Mouse (Mus musculus): Measurements from ENCODE around the gene Phldb2. TPM values are rescaled to one million over a fixed set of nuclear protein-coding genes. Genes with fewer than 3 reads are reported as not detected.

Gene Phldb2
- total and polyA plus RNA-seq, 3 experiments = not detected

DNA sequence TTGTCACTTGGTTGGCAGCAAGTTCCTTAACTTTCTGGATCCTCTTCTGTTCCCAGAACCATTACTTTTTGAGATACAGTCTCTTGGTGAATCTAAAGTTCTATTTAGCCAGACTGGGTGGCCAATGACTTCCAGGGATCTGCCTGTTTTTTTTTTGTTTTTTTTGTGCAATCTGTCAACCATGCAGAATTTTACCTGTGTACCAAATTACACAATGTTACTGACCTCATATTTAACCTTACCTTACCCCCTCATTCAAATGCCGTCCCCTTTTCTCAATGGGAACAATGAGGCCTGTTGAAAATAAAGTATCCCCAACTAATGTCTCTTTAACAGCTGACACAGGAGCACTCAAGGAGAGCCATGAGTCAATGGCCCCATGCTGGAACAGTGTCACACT is 22.9 kb upstream of the Phldb2 start:
- H3K79me2 ChIP-seq (ENCODE audit: control insufficient read depth, insufficient read depth, low read length, poor library complexity) = no peaks in the 10 kb centered on the region
- H3K27ac ChIP-seq (ENCODE audit: control insufficient read depth, low read depth, low read length) = no peak overlapping the region
- no peak for DNase-seq (ENCODE audit: low read depth, low spot score)
- no peaks in the 10 kb centered on the region for H3K27me3 ChIP-seq (ENCODE audit: control insufficient read depth in 1 of 2, insufficient read depth in 2 of 2, low read length in 2 of 2)
- H3K9ac ChIP-seq (ENCODE audit: control insufficient read depth, low read depth, low read length, poor library complexity, severe bottlenecking) = no peak overlapping the region
- H3K36me3 ChIP-seq (ENCODE audit: control insufficient read depth in 1 of 2, insufficient read depth in 2 of 2, low read length in 2 of 2) = no peaks in the 10 kb centered on the region
- no peaks in the 10 kb centered on the region for H3K4me1 ChIP-seq (ENCODE audit: control insufficient read depth in 1 of 2, insufficient read depth in 2 of 2, low read length in 2 of 2)
- H3K4me3 ChIP-seq (ENCODE audit: control insufficient read depth in 1 of 2, insufficient read depth in 1 of 2, low read depth in 2 of 2, low read length in 2 of 2) = no peak overlapping the region
- TF ChIP-seq GATA1 (IDR thresholded peaks at IDR 0.05; ENCODE audit: low read depth, low read length) (no peak), MAFK (IDR thresholded peaks at IDR 0.05; ENCODE audit: borderline replicate concordance, low read depth, low read length) (no peak), USF1 (IDR thresholded peaks at IDR 0.05; ENCODE audit: low read depth, low read length) (no peak), ZKSCAN1 (IDR thresholded peaks at IDR 0.05; ENCODE audit: low read depth, low read length) (no peak), CHD1 (IDR thresholded peaks at IDR 0.05; ENCODE audit: low read depth, low read length) (no peak), POLR2A (IDR thresholded peaks at IDR 0.05; ENCODE audit: control insufficient read depth in 1 of 2, insufficient read depth in 1 of 2, low read depth in 1 of 2, low read length in 2 of 2, poor library complexity in 1 of 2) (no peak), JUND (IDR thresholded peaks at IDR 0.05; ENCODE audit: low read depth, low read length) (no peak), TCF12 (IDR thresholded peaks at IDR 0.05; ENCODE audit: low read depth, low read length) (no peak), MEF2A (IDR thresholded peaks at IDR 0.05; ENCODE audit: extremely low read depth, insufficient replicate concordance, low read depth, low read length, poor library complexity, severe bottlenecking) (no peak), ZC3H11A (IDR thresholded peaks at IDR 0.05; ENCODE audit: low read depth, low read length) (no peak), SIN3A (IDR thresholded peaks at IDR 0.05; ENCODE audit: low read length) (no peak)
- no peaks in the 10 kb centered on the region for H3K9me3 ChIP-seq (replicated peaks; ENCODE audit: insufficient read depth, low read length)

DNA sequence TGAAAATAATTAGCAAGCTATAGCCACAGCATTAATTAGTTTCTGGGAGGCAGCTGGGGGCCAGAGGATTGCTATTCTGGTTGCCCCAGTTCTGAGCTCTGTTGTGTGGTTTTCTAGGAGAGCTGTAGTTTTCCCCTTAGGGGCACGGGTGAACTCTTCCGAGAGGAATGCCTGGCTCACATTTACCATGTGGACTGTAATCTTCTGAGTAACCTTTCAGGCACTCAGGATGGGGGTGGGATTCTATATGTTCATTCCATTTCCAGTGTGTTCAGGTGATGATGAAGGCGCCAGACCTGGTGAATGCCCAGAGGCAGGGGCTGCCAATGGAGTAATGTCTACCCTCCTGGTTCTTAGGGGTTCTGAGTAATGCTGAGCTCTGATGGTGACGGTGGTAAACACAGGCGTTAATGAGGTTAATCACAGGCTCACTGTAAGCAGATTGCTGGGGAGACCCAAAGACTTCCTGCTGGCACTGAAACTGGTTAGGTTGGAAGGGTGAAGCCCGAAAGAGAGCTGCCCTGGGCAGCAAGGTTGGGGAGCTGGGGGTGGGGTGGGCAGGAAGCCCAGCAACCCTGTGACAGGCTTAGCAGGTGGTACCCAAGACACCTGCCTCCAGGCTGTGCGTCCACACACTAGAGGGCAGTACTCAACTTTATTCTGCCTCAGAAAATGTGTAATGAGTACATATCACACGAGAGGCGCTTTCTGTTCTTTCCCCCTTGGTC is 20.7 kb upstream of the Phldb2 start:
- H3K36me3 ChIP-seq (ENCODE audit: control insufficient read depth in 1 of 2, insufficient read depth in 2 of 2, low read length in 2 of 2) = no peaks in the 10 kb centered on the region
- H3K4me1 ChIP-seq (ENCODE audit: control insufficient read depth in 1 of 2, insufficient read depth in 2 of 2, low read length in 2 of 2) = no peaks in the 10 kb centered on the region
- no peak overlapping the region for H3K9ac ChIP-seq (ENCODE audit: control insufficient read depth, low read depth, low read length, poor library complexity, severe bottlenecking)
- no peaks in the 10 kb centered on the region for H3K9me3 ChIP-seq (replicated peaks; ENCODE audit: insufficient read depth, low read length)
- no peak for TF ChIP-seq CTCF (IDR thresholded peaks at IDR 0.05 in 2 of 3, conservative IDR thresholded peaks at IDR 0.05 in 1 of 3; ENCODE audit: control insufficient read depth in 1 of 3, insufficient read depth in 1 of 3, low read depth in 2 of 3, low read length in 3 of 3, poor library complexity in 1 of 3, severe bottlenecking in 1 of 3)
- TF ChIP-seq CHD1 (IDR thresholded peaks at IDR 0.05; ENCODE audit: low read depth, low read length) = no peak
- no peak for TF ChIP-seq MEF2A (IDR thresholded peaks at IDR 0.05; ENCODE audit: extremely low read depth, insufficient replicate concordance, low read depth, low read length, poor library complexity, severe bottlenecking)
- no peak for TF ChIP-seq KAT2A (conservative IDR thresholded peaks at IDR 0.05; ENCODE audit: low read depth, low read length)
- TF ChIP-seq BHLHE40 (IDR thresholded peaks at IDR 0.05; ENCODE audit: borderline replicate concordance, low read depth, low read length) = no peak
- TF ChIP-seq GABPA (IDR thresholded peaks at IDR 0.05; ENCODE audit: low read depth, low read length) = no peak
- no peak for TF ChIP-seq ELF1 (IDR thresholded peaks at IDR 0.05; ENCODE audit: low read depth, low read length)
- no peak for TF ChIP-seq GATA1 (IDR thresholded peaks at IDR 0.05; ENCODE audit: low read depth, low read length)
- TF ChIP-seq POLR2AphosphoS2 (IDR thresholded peaks at IDR 0.05; ENCODE audit: low read length) = no peak
- no peak for TF ChIP-seq NELFE (IDR thresholded peaks at IDR 0.05; ENCODE audit: low read depth, low read length)
- TF ChIP-seq RCOR1 (IDR thresholded peaks at IDR 0.05; ENCODE audit: low read depth, low read length) = no peak
- TF ChIP-seq JUND (IDR thresholded peaks at IDR 0.05; ENCODE audit: low read depth, low read length) = no peak
- TF ChIP-seq MYC (IDR thresholded peaks at IDR 0.05; ENCODE audit: low read depth, low read length) = no peak
- no peak for TF ChIP-seq NRF1 (IDR thresholded peaks at IDR 0.05; ENCODE audit: insufficient read depth, low read depth, low read length, poor library complexity, severe bottlenecking)
- TF ChIP-seq ZC3H11A (IDR thresholded peaks at IDR 0.05; ENCODE audit: low read depth, low read length) = no peak
- TF ChIP-seq UBTF (IDR thresholded peaks at IDR 0.05; ENCODE audit: borderline replicate concordance, insufficient read depth, low read depth, low read length) = no peak
- TF ChIP-seq MAX (IDR thresholded peaks at IDR 0.05; ENCODE audit: low read length) = no peak
- no peak for TF ChIP-seq TAL1 (IDR thresholded peaks at IDR 0.05; ENCODE audit: low read length)
- no peak for TF ChIP-seq ETS1 (IDR thresholded peaks at IDR 0.05; ENCODE audit: low read depth, low read length)
- H3K27ac ChIP-seq (ENCODE audit: control insufficient read depth, low read depth, low read length) = no peak overlapping the region
- H3K79me2 ChIP-seq (ENCODE audit: control insufficient read depth, insufficient read depth, low read length, poor library complexity) = no peaks in the 10 kb centered on the region
- no peaks in the 10 kb centered on the region for H3K27me3 ChIP-seq (ENCODE audit: control insufficient read depth in 1 of 2, insufficient read depth in 2 of 2, low read length in 2 of 2)
- DNase-seq (ENCODE audit: low read depth, low spot score) = no peak
- H3K4me3 ChIP-seq (ENCODE audit: control insufficient read depth in 1 of 2, insufficient read depth in 1 of 2, low read depth in 2 of 2, low read length in 2 of 2) = no peak overlapping the region
